Mouse (Mus musculus) hindlimb bud, embryonic 11.5 days (tissue): ENCODE measurements around the gene Tdrkh.
A peak's percentile ranks its signal among the peaks of the same experiment; 100 is the strongest.

Experiments used
- DNase-seq: peaks from one replicate; pipeline ENCODE4 v3.0.0-alpha.2; 2012; ENCODE audit warnings: low read depth, low spot score; ENCODE audit errors: extremely low spot score

Tdrkh gene

GRCm38 (mm10) chr3:94413031-94413679 lies at the start of gene Tdrkh:
Tdrkh (plus strand) TSS chr3:94413273.
- peak; percentile 78 for DNase-seq

- no peak for DNase-seq
Observed at GRCm38 (mm10) chr3:94363291-94364153, 49.6 kb upstream of the Tdrkh start.

- DNase-seq = no peak
Observed at GRCm38 (mm10) chr3:94364154-94364526, 48.9 kb upstream of the Tdrkh start.

GRCm38 (mm10) chr3:94366761-94367160 lies 46.3 kb upstream of the Tdrkh start:
- DNase-seq = peak; percentile 77

GRCm38 (mm10) chr3:94367511-94367910 lies 45.6 kb upstream of the Tdrkh start:
- no peak for DNase-seq

- no peak for DNase-seq
Observed at GRCm38 (mm10) chr3:94368631-94369030, 44.4 kb upstream of the Tdrkh start.

- DNase-seq = no peak
Observed at GRCm38 (mm10) chr3:94369709-94370108, 43.4 kb upstream of the Tdrkh start.

- no peak for DNase-seq
Observed at GRCm38 (mm10) chr3:94371637-94372036, 41.4 kb upstream of the Tdrkh start.

- DNase-seq = no peak
Observed at GRCm38 (mm10) chr3:94372038-94372437, 41.0 kb upstream of the Tdrkh start.

- no peak for DNase-seq
Observed at GRCm38 (mm10) chr3:94372641-94373040, 40.4 kb upstream of the Tdrkh start, which contains the start of gene Rorc. Rorc (plus strand) TSS chr3:94372794.

GRCm38 (mm10) chr3:94373090-94373489 lies 40.0 kb upstream of the Tdrkh start:
- DNase-seq = no peak

GRCm38 (mm10) chr3:94373597-94374011 lies 39.5 kb upstream of the Tdrkh start:
- no peak for DNase-seq

GRCm38 (mm10) chr3:94374636-94375035 lies 38.4 kb upstream of the Tdrkh start:
- no peak for DNase-seq

- no peak for DNase-seq
Observed at GRCm38 (mm10) chr3:94375146-94375545, 37.9 kb upstream of the Tdrkh start.

GRCm38 (mm10) chr3:94375861-94376260 lies 37.2 kb upstream of the Tdrkh start:
- DNase-seq = no peak

GRCm38 (mm10) chr3:94377028-94377923 lies 35.8 kb upstream of the Tdrkh start:
- no peak for DNase-seq

GRCm38 (mm10) chr3:94379831-94380510 lies 33.1 kb upstream of the Tdrkh start:
- DNase-seq = no peak

GRCm38 (mm10) chr3:94382308-94382707 lies 30.8 kb upstream of the Tdrkh start:
- no peak for DNase-seq

- no peak for DNase-seq
Observed at GRCm38 (mm10) chr3:94383476-94383875, 29.6 kb upstream of the Tdrkh start.

- DNase-seq = no peak
Observed at GRCm38 (mm10) chr3:94386671-94387070, 26.4 kb upstream of the Tdrkh start.

- no peak for DNase-seq
Observed at GRCm38 (mm10) chr3:94387391-94387790, 25.7 kb upstream of the Tdrkh start.
